Mouse (Mus musculus): Measurements from ENCODE around the gene Naa40.

Gene Naa40

GRCm38 (mm10) chr19:7240782-7241690 is at the start of gene Naa40:
Gene Naa40, minus strand, starts transcription at chr19:7241183.
- peak; percentile 83 to 87 for DNase-seq (ENCODE audit: low spot score in 2 of 2)

DNA sequence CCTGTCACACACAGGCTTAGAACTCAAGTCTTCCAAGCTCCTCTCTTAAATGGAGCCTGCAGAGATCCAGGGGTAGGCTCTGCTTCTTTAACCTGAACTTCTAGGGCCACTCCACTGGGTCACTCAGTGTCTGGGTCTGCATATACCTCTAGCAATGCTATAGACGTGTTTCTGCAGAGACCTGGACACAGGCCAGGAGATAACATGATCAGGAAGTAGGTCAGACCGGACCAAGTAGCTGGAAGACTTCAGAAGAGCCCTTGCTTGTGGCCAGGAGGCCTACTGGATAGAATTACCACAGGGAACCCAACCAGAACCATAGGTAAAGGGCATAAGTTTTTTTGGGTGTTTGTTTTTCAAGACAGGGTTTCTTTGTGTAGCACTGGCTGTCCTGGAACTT is 48.8 kb upstream of the Naa40 start:
- no peak for DNase-seq (ENCODE audit: low spot score in 2 of 2)

DNA sequence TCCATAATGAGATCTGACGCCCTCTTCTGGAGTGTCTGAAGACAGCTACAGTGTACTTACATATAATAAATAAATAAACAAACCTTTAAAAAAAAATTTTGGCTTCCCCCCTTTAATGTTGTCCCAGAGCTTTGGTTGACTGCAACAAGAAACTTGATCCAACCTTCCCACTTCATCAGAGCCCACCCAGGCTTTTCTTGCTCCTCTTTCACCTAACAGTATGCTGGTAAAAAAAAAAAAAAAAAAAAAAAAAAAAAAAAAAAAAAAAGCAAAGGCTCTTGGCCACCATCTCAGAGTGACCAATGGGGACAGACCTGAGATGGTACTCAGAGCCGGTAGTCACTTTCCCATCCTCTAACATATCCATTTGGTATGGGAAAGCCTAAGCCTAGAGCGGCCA is 47.3 kb upstream of the Naa40 start:
- no peak for DNase-seq (ENCODE audit: low spot score in 2 of 2)

DNA sequence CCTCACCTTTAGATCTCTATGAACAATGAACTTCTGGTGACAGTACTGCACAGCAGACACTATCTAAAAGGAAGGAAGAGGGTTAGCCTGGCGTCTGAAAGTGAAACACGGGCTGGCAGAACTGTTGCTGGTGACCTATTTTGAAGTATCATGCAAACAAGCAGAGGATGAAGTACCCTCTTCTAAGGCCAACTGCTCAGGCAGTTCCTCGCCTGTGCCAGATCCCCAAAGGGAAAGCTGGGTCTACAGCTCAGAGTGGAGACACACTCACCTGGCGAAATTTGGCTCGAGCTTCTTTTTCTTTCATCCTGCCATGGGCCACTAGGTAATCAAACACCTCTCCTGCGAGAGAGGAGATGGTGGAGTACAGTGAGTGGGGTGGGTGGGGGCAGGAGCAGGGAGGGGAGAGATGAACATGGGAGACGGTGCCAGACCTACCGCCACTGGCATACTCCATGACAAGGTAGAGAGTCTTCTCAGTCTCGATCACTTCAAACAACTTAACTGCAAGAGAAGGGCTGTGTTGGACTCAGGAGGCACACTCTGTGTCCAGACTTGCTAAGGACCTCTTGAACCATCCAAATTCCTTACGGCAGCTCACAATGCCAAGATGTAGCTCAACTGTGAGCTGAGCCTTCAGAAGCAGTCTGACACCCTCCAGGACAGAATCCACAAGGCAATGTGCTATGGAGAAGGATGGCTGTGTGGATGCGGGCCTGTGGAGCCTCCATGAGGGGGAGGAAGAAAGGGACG is 45.8 kb upstream of the Naa40 start:
- no peak for DNase-seq (ENCODE audit: low spot score in 2 of 2)

GRCm38 (mm10) chr19:7280557-7281330 is 39.8 kb upstream of the Naa40 start:
- DNase-seq (ENCODE audit: low spot score in 2 of 2): no peak

DNA sequence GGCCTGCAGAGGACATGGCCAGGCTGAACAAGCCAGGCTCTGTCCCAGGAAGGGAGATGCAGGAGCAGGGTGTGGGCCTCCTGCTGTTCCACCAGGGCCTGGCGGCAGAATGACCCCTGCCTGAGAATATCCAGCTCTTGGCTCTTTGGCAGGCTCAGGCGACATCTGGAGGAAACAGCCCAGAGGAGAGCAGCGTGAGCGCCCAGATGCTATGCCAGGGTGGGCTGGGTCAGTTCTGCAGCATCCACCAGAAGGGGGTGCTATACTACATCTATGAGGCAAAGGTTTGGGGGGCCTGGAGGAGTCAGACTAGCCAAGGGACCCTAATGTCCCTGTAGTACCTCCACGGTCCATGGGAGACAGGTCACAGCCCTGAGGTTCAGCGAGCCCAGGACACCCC is 38.1 kb upstream of the Naa40 start:
- DNase-seq (ENCODE audit: low spot score in 2 of 2): no peak

DNA sequence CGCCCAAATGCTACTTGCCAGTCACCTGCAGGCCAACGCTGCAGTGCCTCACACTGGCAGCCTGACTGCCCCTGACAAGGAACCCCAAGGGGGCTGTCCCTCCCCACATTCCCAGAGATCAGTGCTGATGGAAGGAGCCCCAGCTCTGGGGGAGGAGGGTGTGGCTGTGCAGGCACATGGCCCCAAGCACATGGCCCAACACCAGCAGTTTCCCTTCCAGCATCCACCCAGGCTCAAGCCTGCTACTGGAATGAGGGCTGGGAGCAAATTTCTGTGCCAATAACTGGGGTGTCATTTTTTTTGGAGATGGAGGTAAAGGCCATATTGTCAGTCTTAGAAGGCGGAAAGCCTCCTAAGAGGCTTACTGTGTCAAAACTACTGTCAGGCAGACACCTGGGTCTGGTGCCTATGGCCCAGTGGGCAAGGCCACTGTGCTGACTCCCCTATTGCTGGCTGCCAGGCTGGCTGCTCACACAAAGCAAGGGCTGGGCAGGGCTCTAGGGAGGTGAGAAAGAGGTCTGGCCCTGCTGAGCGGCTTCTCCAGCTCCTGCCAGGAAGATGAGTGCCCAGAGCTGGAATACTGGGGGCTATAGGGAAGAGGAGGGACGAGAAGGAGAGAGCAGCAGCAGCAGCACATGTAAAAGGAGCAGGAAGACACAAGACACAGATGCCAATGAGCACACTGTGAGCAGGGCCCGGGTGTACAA is 37.4 kb upstream of the Naa40 start:
- no peak for DNase-seq (ENCODE audit: low spot score in 2 of 2)

GRCm38 (mm10) chr19:7276796-7277195 is 35.8 kb upstream of the Naa40 start:
- DNase-seq (ENCODE audit: low spot score in 2 of 2): no peak

- DNase-seq (ENCODE audit: low spot score in 2 of 2): no peak
Measured at GRCm38 (mm10) chr19:7276053-7276659, 35.2 kb upstream of the Naa40 start.

DNA sequence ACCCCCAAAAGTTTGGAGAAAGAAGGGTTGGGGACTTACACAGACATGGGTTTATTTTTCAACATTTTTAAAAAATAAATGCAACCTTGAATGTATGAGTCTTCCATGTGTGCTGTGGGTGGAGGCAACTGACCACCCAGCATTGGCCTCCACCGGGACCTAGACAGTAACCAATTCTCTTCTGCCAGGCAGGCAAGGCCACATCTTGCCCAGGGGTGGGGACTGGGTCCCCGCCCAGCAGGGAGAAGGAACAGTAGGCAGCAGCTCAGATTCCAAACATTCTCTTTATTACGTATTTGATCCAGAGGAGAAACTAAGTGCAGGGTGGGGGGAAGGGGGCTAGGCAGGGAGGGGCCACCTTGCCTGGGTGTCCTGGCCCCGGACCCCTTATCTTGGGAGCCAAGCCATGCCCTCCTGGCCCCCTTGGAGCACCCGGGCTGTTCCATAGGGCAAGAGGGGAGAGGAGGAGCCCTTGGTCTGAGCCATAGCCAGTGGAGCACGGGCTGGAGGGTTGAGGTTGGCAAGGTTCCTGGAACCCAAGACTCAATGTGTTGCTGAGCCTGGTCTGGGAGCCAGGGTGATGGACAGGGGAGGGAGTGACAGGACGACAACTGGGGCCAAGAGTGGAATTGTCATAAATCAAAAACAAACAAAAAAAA is 34.3 kb upstream of the Naa40 start:
- no peak for DNase-seq (ENCODE audit: low spot score in 2 of 2)

DNA sequence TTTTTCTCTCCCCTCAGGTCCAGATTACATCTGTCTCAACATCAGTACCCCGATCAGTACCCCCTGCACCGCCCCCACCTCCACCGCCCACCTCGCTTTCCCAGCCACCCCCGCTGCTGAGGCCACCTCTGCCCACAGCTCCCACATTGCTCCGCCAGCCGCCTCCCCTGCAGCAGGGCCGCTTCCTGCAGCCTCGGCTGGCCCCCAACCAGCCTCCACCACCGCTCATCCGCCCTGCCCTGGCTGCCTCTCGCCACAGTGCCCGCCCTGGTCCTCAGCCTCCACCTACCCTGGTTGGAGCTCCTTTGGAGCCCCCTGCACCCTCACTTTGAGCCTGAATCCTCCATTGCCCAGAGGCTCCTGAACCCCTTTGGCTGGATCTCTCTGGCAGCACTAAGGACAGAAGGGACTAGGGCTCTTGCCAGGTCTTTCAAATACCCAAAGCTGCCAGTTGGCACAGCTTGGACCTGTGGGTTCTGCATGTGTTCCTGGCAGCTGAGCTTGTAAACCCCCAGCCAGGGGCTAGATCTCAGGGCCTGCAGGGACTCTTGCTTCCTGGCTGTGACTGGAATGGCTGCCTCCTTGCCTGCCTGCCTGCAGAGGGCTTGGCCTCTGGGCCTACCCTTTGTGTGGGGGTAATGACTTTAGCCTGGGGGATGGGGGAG is 33.5 kb upstream of the Naa40 start:
- DNase-seq (ENCODE audit: low spot score in 2 of 2): no peak

DNA sequence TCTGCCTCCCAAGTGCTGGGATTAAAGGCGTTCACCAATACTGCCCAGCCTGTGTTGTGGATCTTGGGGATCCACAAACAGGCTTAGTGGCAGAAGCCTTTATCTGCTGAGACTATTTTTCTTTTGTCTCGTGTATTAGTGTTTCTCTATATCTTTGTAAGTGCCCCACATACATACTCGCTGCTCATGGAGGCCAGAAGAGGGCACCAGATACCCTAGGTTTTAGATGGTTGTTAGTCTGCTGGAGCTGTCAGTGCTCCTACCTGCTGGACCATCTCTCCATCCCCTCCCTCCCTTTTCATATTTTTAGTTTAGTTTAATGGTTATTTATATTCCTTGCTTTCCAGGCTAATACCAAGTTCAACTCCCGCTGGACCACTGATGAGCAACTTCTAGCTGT is 32.5 kb upstream of the Naa40 start:
- no peak for DNase-seq (ENCODE audit: low spot score in 2 of 2)

GRCm38 (mm10) chr19:7269290-7270044 is 28.5 kb upstream of the Naa40 start:
- no peak for DNase-seq (ENCODE audit: low spot score in 2 of 2)

GRCm38 (mm10) chr19:7268722-7269090 is 27.7 kb upstream of the Naa40 start:
- peak in 1 of 2 experiments; percentile 55 for DNase-seq (ENCODE audit: low spot score in 2 of 2)

DNA sequence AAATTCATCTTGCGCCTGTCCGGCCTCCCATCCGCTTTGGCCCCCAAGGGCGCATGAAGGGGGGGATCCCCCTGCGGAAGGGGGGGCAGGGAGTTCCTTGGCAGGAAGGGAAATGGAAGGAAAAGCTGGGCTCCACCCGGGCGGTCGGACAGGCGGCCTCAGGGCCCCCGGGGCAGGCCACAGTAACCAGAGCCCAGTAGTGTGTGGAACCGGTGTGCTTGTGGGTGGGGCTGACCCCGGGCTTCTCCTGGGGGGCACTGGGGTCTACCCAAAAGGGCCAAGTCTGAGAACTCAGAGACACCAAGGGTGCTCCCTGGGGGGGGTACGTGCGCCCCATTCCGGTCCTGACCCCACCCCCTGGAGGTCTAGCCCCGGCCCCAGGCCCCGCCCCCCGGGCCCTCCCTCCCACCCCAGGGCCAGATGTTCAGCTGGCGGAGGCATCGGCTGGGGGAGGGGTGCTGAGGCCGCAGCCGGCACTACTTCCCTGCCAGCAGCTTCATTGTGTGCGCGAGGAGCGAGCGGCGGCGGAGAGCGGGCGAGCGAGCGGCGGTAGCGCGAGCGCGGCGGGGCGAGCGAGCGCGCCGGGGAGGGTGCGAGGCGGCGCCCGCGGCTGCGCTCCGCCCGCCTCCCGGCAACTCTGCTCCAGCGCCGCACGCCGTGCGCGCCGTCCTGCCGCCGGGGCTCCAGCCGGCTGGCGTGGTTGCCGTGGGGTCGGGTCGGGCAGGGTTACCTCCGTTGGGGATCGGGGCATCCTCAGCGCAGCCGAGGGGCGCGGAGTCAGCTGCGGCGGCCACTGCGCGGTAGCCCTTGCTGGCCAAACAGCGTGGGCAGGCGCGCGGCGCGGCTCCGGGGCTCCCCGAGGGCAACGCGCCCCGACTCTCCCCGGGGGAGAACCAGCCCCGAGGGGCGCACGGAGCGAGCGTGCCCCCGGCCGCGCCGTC is 27.1 kb upstream of the Naa40 start:
- DNase-seq (ENCODE audit: low spot score in 2 of 2): no peak

- no peak for DNase-seq (ENCODE audit: low spot score in 2 of 2)
Measured at GRCm38 (mm10) chr19:7267091-7267741, 26.2 kb upstream of the Naa40 start, which contains the start of gene Rcor2. Gene Rcor2, plus strand, starts transcription at chr19:7267325.

- DNase-seq (ENCODE audit: low spot score in 2 of 2): no peak
Measured at GRCm38 (mm10) chr19:7266421-7266831, 25.4 kb upstream of the Naa40 start.
